Mouse (Mus musculus) limb, embryonic 15.5 days (tissue): Measurements from ENCODE around the gene Nup210l. TPM values are rescaled to one million over a fixed set of nuclear protein-coding genes. Genes with fewer than 3 reads are reported as not detected.
"Not testable (repeated sequence)": the region's sequence is repeated elsewhere in the genome, so short reads cannot be mapped to it uniquely, and the experiment has no call there.

ENCODE experiments used
- ATAC-seq: fragments of 200-750 bp; cut with Nextera tagmentation; 2 replicates; pipeline ENCODE4 v1.8.0; 2017; ENCODE audit warnings: low read depth, moderate TSS enrichment; ENCODE audit not compliant: insufficient number of reproducible peaks, low FRiP score, low TSS enrichment
- H3K27ac ChIP-seq: fragments of 300-500 bp; sonication (generic); 2 replicates; pipeline ENCODE4 v1.5.1; 2015; ENCODE audit warnings: moderate library complexity, mild to moderate bottlenecking, inconsistent platforms
- H3K27me3 ChIP-seq: fragments of 300-500 bp; sonication (generic); 2 replicates; pipeline ENCODE4 v1.6.1; 2015; ENCODE audit warnings: inconsistent platforms
- H3K36me3 ChIP-seq: fragments of 300-500 bp; sonication (generic); 2 replicates; pipeline ENCODE4 v1.6.1; 2015; ENCODE audit warnings: inconsistent platforms
- H3K4me1 ChIP-seq: fragments of 300-500 bp; sonication (generic); 2 replicates; pipeline ENCODE4 v1.6.1; 2015; ENCODE audit warnings: inconsistent platforms
- H3K4me2 ChIP-seq: fragments of 300-500 bp; sonication (generic); 2 replicates; pipeline ENCODE4 v1.6.1; 2015; ENCODE audit warnings: mild to moderate bottlenecking, inconsistent platforms
- H3K4me3 ChIP-seq: fragments of 300-500 bp; sonication (generic); 2 replicates; pipeline ENCODE4 v1.5.1; 2015; ENCODE audit warnings: mild to moderate bottlenecking, inconsistent platforms
- H3K9ac ChIP-seq: fragments of 300-500 bp; sonication (generic); 2 replicates; pipeline ENCODE4 v1.6.1; 2015; ENCODE audit warnings: inconsistent platforms
- H3K9me3 ChIP-seq: fragments of 300-500 bp; sonication (generic); 2 replicates; pipeline ENCODE4 v1.6.1; 2016; ENCODE audit warnings: inconsistent platforms
- WGBS: fragments of 180-500 bp; shearing (Covaris S2); methylation state at CpG from one replicate; pipeline ENCODE4 v1.1.7; 2015; 5-methylcytosine and 5-hydroxymethylcytosine counted together
- polyA plus RNA-seq: library from polyadenylated mRNA; unstranded; fragments of >200 nt; fragmentation: Nextera tagmentation; extraction: Ambion mirVana; gene quantifications from 2 replicates; pipeline ENCODE4 v1.2.1, GENCODE M21; 2015

Gene Nup210l
- polyA plus RNA-seq, 1 experiment from 2014 or later = 0.28 TPM

DNA sequence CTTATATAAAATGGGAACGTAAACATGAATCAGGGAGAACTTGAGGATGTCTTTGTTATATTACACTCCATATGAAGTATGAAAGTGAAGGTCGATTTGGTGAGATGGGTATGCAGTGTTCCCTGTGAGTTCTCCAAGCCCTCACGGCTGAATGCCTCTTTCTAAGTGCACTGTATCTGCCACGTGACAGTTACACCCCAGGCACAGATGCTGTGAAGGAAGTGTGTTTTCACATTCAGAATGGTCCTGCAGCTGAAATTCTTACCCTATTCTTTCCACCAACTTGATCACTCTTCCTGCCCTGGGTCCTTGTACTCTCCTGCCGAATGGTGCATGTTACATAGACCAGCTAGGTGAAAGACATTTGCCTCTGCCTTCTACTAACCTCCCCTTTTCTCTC, 6.0 kb upstream of the Nup210l start:
- Histone ChIP-seq H3K4me3 (no peak overlapping the region), H3K27ac (no peak overlapping the region), H3K4me1 (no peaks in the 10 kb centered on the region), H3K4me2 (no peak overlapping the region), H3K9me3 (no peaks in the 10 kb centered on the region), H3K9ac (no peak overlapping the region), H3K27me3 (no peaks in the 10 kb centered on the region), H3K36me3 (peaks cover 62% of the 10 kb centered on the region)
- 87% methylated on average over 5 of the region's 5 CpGs for WGBS
- no peak for ATAC-seq

DNA sequence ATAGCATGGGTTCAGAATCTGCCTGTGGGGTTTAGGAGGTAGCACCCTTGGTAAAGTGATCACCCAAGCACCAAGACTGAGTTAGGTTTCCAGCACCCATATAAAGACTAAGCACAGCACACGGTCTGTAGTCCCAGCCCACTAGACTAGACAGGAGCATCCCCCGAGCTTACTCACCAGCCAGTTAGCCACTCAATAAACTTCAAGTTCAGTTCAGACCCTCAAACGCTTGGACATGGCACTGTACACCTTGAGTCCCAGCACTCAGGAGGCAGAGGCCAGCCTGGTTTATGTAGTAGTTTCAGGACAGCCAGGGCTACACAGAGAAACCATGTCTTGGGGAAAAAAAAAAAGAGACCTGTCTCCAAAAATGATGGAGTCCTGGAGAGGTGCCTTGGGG, 2.9 kb upstream of the Nup210l start:
- H3K9ac ChIP-seq = no peak overlapping the region
- H3K9me3 ChIP-seq = no peaks in the 10 kb centered on the region
- 90% methylated on average over 3 of the region's 3 CpGs for WGBS
- H3K36me3 ChIP-seq = peaks cover 34% of the 10 kb centered on the region
- no peaks in the 10 kb centered on the region for H3K27me3 ChIP-seq
- H3K27ac ChIP-seq = no peak overlapping the region
- no peak for ATAC-seq
- no peak overlapping the region for H3K4me2 ChIP-seq
- H3K4me3 ChIP-seq = no peak overlapping the region
- H3K4me1 ChIP-seq = no peaks in the 10 kb centered on the region

DNA sequence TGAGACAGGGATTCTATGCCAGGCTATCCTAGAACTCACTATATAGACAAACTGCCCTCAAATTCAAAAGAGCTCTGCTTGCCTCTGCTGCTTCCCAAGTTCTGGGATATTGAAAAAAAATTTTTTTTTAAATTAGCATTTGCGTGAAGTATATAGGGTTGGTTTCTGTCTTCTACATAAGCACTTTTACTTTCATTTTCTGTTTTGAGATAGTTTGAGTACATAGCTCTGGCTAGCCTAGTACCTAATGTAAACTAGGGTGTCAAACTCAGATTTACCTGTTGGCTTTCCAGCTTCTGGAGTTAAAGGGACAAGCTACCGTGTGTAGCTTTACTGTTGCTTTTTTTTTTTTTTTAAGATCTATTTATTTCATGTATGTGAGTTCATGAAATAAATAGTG, 2.3 kb upstream of the Nup210l start:
- Histone ChIP-seq H3K4me2 (no peak overlapping the region), H3K4me1 (no peaks in the 10 kb centered on the region), H3K4me3 (no peak overlapping the region), H3K9me3 (no peaks in the 10 kb centered on the region), H3K36me3 (peaks cover 30% of the 10 kb centered on the region), H3K9ac (no peak overlapping the region), H3K27ac (no peak overlapping the region), H3K27me3 (no peaks in the 10 kb centered on the region)
- WGBS = 87% methylated on average over 2 of the region's 2 CpGs
- ATAC-seq = no peak

DNA sequence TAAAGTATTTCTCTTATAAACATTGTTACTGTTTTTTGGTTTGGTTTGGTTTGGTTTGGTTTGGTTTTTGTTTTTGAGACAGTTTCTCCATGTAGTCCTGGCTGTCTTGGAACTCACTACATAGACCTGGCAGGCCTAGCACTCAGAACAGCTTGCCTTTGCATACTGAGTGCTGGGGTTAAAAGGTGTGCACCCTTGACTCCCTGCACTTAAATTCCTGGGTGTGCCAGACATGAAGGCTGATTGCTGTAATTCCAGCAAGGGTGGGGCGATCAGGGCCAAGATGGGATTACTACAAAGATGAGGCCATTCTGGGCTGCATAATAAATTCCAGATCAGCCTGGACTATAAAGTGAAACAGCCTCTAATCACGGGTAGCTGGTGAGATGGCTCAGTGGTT, 1.7 kb upstream of the Nup210l start:
- WGBS = 43% methylated on average over 2 of the region's 2 CpGs
- H3K9ac ChIP-seq = no peak overlapping the region
- H3K4me3 ChIP-seq = no peak overlapping the region
- no peak for ATAC-seq
- no peaks in the 10 kb centered on the region for H3K4me1 ChIP-seq
- H3K36me3 ChIP-seq = peaks cover 30% of the 10 kb centered on the region
- no peaks in the 10 kb centered on the region for H3K9me3 ChIP-seq
- H3K27ac ChIP-seq = no peak overlapping the region
- no peaks in the 10 kb centered on the region for H3K27me3 ChIP-seq
- H3K4me2 ChIP-seq = no peak overlapping the region

DNA sequence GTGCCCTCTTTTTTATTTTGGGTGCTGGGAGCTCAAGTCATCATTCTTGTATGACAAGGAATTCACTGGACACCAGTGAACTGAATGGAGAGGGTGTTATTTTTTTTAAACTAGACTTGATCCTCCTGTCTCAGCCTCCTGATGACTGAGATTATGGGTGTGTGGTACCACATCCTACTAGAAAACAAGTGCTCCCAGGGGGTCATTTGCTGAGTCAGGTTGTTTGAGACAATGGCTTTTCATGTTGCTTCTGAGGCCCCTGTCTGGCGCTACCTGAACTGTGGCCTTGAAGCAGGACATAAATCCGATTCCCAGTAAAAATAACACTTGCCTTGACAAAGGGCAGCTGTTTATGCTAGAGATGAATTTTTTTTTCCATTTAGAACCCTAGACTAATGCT, 756 bp upstream of the Nup210l start:
- Histone ChIP-seq H3K27me3 (no peaks in the 10 kb centered on the region), H3K9me3 (no peaks in the 10 kb centered on the region), H3K4me1 (no peaks in the 10 kb centered on the region), H3K9ac (no peak overlapping the region), H3K36me3 (peaks cover 28% of the 10 kb centered on the region), H3K4me2 (no peak overlapping the region), H3K27ac (no peak overlapping the region), H3K4me3 (no peak overlapping the region)
- 81% methylated on average over 2 of the region's 2 CpGs for WGBS
- no peak for ATAC-seq

DNA sequence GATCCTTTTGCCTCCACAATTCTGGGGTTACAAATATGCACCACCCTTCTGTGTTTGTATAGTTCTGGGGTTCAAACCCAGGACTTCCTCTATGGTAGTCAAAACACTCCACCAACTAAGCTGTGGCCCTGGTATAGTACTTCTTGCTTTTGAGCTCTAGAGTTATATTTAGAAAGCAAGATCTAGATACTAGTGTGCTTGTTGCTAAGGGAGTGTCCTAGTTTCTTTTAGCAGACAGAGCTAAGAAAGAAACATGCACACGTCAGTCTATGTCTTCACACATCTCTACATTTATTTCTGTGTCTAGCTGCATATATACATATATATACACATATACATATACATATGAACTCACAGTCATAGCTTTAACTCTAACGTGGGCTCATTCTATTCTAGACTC, 7.8 kb downstream of the Nup210l start:
- no peak overlapping the region for H3K4me2 ChIP-seq
- no peaks in the 10 kb centered on the region for H3K4me1 ChIP-seq
- no peak overlapping the region for H3K9ac ChIP-seq
- H3K9me3 ChIP-seq = no peaks in the 10 kb centered on the region
- no peak overlapping the region for H3K4me3 ChIP-seq
- no peak overlapping the region for H3K27ac ChIP-seq
- no peaks in the 10 kb centered on the region for H3K36me3 ChIP-seq
- ATAC-seq = no peak
- no peaks in the 10 kb centered on the region for H3K27me3 ChIP-seq
- 76% methylated on average over 2 of the region's 2 CpGs for WGBS

DNA sequence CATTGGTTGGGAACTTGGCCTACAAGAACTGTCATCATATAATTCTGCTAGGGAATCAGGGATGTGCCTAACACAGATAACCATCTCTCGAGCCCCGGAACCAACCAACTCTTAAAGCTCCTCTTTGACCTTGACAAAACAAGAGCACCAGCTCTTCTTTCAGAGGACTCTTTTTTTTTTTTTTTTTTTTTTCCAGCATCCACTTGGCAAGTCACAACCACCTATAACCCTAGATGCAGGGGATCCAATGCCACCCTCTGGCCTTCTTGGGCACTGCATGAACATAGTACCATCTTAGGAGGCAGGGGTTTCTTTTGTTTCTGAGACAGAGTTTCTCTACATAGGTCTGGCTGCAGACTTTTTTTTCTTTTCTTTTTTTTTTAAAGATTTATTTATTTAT, 10.4 kb downstream of the Nup210l start:
- H3K4me3 ChIP-seq = no peak overlapping the region
- H3K36me3 ChIP-seq = no peaks in the 10 kb centered on the region
- H3K4me2 ChIP-seq = no peak overlapping the region
- no peaks in the 10 kb centered on the region for H3K4me1 ChIP-seq
- no peak overlapping the region for H3K27ac ChIP-seq
- H3K9me3 ChIP-seq = no peaks in the 10 kb centered on the region
- H3K9ac ChIP-seq = no peak overlapping the region
- ATAC-seq = no peak
- 94% methylated on average over 2 of the region's 2 CpGs for WGBS
- no peaks in the 10 kb centered on the region for H3K27me3 ChIP-seq

DNA sequence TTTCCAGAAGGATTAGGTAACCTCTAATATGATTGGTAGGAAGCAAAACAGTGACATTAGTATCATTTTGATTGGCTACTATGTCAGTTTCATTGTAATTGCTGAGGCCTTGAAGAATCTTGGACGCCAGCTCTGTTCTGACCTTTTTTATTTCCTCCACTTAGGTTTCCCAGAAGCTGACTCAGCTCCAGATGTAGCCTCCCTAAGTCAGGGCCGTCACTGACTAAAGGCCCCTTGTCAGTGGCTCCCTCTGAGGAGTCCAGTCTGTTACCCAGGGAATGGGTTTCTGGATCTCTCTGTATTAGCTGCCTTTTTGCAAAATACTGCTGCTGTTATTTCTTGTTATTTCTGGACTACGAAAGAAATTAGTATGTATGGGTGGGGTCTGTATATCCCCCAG, 11.6 kb downstream of the Nup210l start:
- H3K4me2 ChIP-seq = no peak overlapping the region
- no peak overlapping the region for H3K9ac ChIP-seq

DNA sequence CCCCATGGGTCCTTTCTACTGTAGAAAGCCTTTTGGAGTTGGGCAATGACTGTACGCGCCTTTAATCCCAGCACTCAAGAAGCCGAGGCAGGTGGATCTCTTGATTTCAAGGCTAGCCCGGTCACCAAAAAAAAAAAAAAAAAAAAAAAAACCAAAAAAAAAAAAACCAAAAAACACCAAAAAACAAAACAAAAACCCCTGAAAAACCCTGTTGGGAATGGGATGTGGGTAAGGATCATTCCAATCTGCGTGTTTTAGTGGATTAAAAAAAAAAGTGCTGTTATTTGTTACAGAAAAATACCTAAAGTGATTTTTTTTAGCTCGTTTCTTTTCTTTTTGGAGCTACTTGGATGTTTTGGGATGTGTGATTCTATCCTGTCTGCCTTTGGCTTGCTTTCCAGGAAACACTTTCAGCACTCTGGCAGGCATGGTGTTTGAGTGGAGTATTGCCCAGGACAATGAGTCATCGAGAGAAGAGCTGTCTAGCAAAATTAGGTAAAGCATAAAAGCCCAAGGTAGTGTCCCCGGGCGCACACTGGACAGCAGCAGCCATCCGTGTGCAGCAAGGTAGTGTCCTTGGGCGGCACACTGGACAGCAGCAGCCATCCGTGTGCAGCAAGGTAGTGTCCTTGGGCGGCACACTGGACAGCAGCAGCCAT, 14.3 kb downstream of the Nup210l start:
- no peaks in the 10 kb centered on the region for H3K27me3 ChIP-seq
- no peaks in the 10 kb centered on the region for H3K36me3 ChIP-seq
- no peak overlapping the region for H3K9ac ChIP-seq
- no peaks in the 10 kb centered on the region for H3K4me1 ChIP-seq
- no peaks in the 10 kb centered on the region for H3K9me3 ChIP-seq
- WGBS = 91% methylated on average over 13 of the region's 13 CpGs
- H3K4me3 ChIP-seq = no peak overlapping the region
- no peak overlapping the region for H3K4me2 ChIP-seq
- H3K27ac ChIP-seq = no peak overlapping the region
- no peak for ATAC-seq

More for the DNA sequence above, 11.6 kb downstream of the Nup210l start:
- Histone ChIP-seq H3K27ac (peak overlapping the region; percentile 24; the same call in 1 of the 2 replicates), H3K4me3 (no peak overlapping the region), H3K27me3 (no peaks in the 10 kb centered on the region), H3K9me3 (no peaks in the 10 kb centered on the region), H3K4me1 (no peaks in the 10 kb centered on the region), H3K36me3 (no peaks in the 10 kb centered on the region)
- WGBS = 62% methylated on average over 3 of the region's 3 CpGs
- no peak for ATAC-seq

DNA sequence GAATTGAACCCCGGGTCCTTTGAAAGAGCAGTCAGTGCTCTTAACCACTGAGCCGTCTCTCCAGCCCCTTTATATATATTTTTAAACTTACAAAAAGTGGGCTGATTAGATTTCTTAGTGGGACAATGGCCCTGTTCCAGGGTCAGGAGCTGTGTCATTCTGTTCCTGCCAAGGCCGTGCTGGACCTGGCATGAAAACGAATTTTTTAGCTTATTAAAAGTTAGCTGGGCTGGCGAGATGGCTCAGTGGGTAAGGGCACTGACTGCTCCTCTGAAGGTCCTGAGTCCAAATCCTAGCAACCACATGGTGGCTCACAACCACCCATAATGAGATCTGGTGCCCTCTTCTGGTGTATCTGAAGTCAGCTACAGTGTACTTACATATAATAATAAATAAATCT, 18.1 kb downstream of the Nup210l start:
- H3K4me2 ChIP-seq, ATAC-seq, H3K27ac ChIP-seq, H3K4me3 ChIP-seq, H3K36me3 ChIP-seq, H3K9me3 ChIP-seq, H3K4me1 ChIP-seq, H3K27me3 ChIP-seq, H3K9ac ChIP-seq: not testable (repeated sequence)
- 77% methylated on average over 5 of the region's 5 CpGs for WGBS

DNA sequence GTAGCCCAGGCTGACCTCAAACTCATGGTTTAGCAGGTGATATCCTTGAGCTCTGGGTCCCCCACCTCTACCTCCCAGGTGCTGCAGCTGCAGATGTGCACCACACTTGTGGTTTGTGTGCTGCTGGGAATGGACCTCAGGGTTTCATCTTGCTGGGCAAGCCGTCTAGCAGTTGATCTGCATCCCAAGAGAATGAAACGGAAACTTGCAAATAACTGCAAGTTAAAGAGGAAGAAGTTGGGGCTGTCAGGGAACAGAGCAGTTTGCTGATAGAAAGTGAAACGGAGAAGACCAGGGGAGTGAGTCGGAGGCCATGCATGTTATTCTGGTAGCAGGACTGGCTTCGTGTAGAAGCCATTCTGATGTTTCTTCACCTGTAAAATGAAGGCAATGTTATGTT, 21.8 kb downstream of the Nup210l start:
- Histone ChIP-seq H3K27ac (no peak overlapping the region), H3K4me1 (no peaks in the 10 kb centered on the region), H3K4me3 (no peak overlapping the region), H3K4me2 (no peak overlapping the region), H3K27me3 (no peaks in the 10 kb centered on the region), H3K9me3 (no peaks in the 10 kb centered on the region), H3K36me3 (no peaks in the 10 kb centered on the region), H3K9ac (no peak overlapping the region)
- 66% methylated on average over 5 of the region's 5 CpGs for WGBS
- ATAC-seq = no peak

DNA sequence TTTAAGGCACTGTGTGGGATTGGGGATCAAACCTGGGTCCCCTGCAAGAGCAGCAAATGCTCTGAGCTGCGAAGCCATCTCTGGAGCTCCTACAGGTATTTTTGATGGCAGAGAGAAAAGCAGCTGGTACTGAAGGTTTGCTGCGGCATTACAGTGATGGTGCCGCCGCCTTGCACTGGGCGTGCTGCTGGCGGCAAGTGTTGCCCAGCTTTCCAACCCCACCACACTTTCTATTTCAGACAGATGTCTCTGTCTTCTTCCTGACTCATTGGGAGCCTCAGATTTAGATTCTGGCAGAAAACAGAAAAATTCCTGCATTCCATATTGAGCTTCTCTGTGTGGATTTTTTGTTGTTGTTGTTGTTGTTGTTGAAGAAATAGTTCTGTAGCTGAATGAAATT, 23.9 kb downstream of the Nup210l start:
- no peaks in the 10 kb centered on the region for H3K4me1 ChIP-seq
- no peak for ATAC-seq
- no peak overlapping the region for H3K9ac ChIP-seq
- no peaks in the 10 kb centered on the region for H3K9me3 ChIP-seq
- no peaks in the 10 kb centered on the region for H3K27me3 ChIP-seq
- H3K4me2 ChIP-seq = no peak overlapping the region
- no peak overlapping the region for H3K4me3 ChIP-seq
- no peak overlapping the region for H3K27ac ChIP-seq
- H3K36me3 ChIP-seq = no peaks in the 10 kb centered on the region
- WGBS = 94% methylated on average over 6 of the region's 6 CpGs

DNA sequence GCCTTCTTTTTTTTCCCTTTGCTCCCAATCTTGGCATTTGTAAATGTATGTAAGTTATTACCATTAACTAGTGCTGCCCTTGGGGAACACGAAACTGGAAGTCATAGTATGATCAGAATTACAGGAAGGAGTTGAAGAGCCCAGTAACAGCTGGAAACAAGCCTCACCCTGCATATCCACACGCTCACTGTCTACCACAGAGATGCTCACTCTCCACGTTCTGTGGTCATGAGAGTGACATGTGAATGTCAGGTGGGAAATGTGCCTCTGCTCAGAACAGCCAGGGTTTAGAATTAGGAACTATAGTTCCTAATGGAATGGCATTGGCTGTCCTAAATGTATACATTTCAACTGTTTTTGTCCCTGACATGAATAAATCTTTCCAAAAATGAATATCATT, 28.8 kb downstream of the Nup210l start:
- ATAC-seq = no peak
- 68% methylated on average over 3 of the region's 3 CpGs for WGBS

More for the DNA sequence above, 28.8 kb downstream of the Nup210l start:
- Histone ChIP-seq H3K9me3 (no peaks in the 10 kb centered on the region), H3K36me3 (no peaks in the 10 kb centered on the region), H3K9ac (no peak overlapping the region), H3K4me3 (no peak overlapping the region), H3K4me2 (no peak overlapping the region), H3K27me3 (no peaks in the 10 kb centered on the region), H3K4me1 (no peaks in the 10 kb centered on the region), H3K27ac (no peak overlapping the region)
